Mouse (Mus musculus): ENCODE data around the gene Ap2a2. TPM values are rescaled to one million over a fixed set of nuclear protein-coding genes. Genes with fewer than 3 reads are reported as not detected.
"Not testable (repeated sequence)": the region's sequence is repeated elsewhere in the genome, so short reads cannot be mapped to it uniquely, and the experiment has no call there.

The Ap2a2 gene
- polyA plus RNA-seq, 1 experiment from 2014 or later, result 33.8 TPM

- Histone ChIP-seq H3K9ac (replicated peaks) (peak overlapping the region; percentile 53), H3K27me3 (ENCODE audit: insufficient read depth, low read length) (no peaks in the 10 kb centered on the region), H3K4me3 (ENCODE audit: low read depth, low read length) (no peak overlapping the region), H3K36me3 (replicated peaks; ENCODE audit: insufficient read depth, low read length) (peaks cover 20% of the 10 kb centered on the region), H3K4me1 (ENCODE audit: insufficient read depth) (peaks cover 31% of the 10 kb centered on the region), H3K4me2 (ENCODE audit: low read depth, low read length) (peak overlapping the region; percentile 59), H3K27ac (ENCODE audit: low read depth) (peak overlapping the region; percentile 91), H3K9me3 (ENCODE audit: low read length) (no peaks in the 10 kb centered on the region)
- TF ChIP-seq EP300 (IDR thresholded peaks at IDR 0.05; ENCODE audit: low read depth) (peak; percentile 90), CTCF (IDR thresholded peaks at IDR 0.05; ENCODE audit: low read depth) (no peak)
- DNase-seq (peak; percentile 64), ATAC-seq (peak; percentile 85)
- 46% methylated on average over 4 of the region's 4 CpGs for WGBS (ENCODE audit: insufficient replicate concordance)
Observed at GRCm38 (mm10) chr7:141585288-141585687, 23.3 kb downstream of the Ap2a2 start.

DNA sequence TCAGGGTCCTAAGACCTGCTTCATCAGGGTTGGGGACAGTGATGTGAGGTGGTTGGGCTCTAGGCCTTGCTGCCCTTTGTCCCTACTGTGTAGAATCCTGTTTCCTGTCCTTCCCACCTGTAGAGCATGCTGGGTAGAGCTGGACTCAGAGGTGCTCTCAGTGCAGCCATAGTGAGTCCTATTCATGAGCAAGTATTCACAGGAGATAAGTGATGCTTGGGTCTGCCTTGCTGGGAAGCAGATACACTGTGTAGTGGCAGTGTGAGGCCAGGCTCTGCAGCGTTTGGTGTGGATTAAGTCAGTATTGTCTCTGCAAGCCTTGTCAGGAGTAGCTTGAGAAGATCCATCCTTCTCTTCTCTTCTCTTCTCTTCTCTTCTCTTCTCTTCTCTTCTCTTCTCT, 23.9 kb downstream of the Ap2a2 start:
- DNase-seq (no peak), ATAC-seq (peak; percentile 27)
- Histone ChIP-seq H3K4me2 (ENCODE audit: low read depth, low read length) (peak overlapping the region; percentile 59), H3K9ac (replicated peaks) (peak overlapping the region; percentile 53), H3K27me3 (ENCODE audit: insufficient read depth, low read length) (no peaks in the 10 kb centered on the region), H3K4me1 (ENCODE audit: insufficient read depth) (peaks cover 31% of the 10 kb centered on the region), H3K36me3 (replicated peaks; ENCODE audit: insufficient read depth, low read length) (peaks cover 26% of the 10 kb centered on the region), H3K27ac (ENCODE audit: low read depth) (peak overlapping the region; percentile 91), H3K9me3 (ENCODE audit: low read length) (no peaks in the 10 kb centered on the region), H3K4me3 (ENCODE audit: low read depth, low read length) (no peak overlapping the region; the same call in 1 of the 2 replicates)
- TF ChIP-seq CTCF (IDR thresholded peaks at IDR 0.05; ENCODE audit: low read depth), result no peak
- no peak for TF ChIP-seq EP300 (IDR thresholded peaks at IDR 0.05; ENCODE audit: low read depth)
- 68% methylated on average over 1 of the region's 1 CpGs for whole genome bisulfite sequencing (ENCODE audit: insufficient replicate concordance)

DNA sequence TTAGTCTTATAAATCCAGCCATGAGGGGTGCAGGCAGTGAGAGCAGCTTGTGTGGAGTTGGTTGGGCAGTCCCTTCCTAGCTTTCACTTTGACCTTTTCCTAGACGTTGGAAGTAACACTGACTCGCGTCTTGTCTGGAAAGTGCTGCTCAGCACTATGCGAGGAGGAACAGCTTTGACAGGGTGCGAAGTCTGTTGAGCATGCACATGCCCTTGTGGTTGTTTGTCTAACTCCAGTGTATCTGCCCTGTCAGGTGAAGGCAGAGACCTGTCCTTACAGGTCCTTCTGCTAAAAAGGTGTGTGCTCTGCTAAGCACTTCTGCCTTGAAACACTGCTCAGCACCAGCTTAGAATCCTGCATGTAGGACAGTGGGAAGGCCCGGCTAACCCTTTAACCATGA, 26.9 kb downstream of the Ap2a2 start:
- ATAC-seq (no peak), DNase-seq (no peak)
- Histone ChIP-seq H3K4me1 (ENCODE audit: insufficient read depth) (peaks cover 22% of the 10 kb centered on the region), H3K36me3 (replicated peaks; ENCODE audit: insufficient read depth, low read length) (peaks cover 33% of the 10 kb centered on the region), H3K9ac (replicated peaks) (no peak overlapping the region), H3K4me2 (ENCODE audit: low read depth, low read length) (no peak overlapping the region), H3K27me3 (ENCODE audit: insufficient read depth, low read length) (no peaks in the 10 kb centered on the region), H3K4me3 (ENCODE audit: low read depth, low read length) (no peak overlapping the region), H3K27ac (ENCODE audit: low read depth) (no peak overlapping the region), H3K9me3 (ENCODE audit: low read length) (no peaks in the 10 kb centered on the region)
- TF ChIP-seq CTCF (IDR thresholded peaks at IDR 0.05; ENCODE audit: low read depth) (no peak), EP300 (IDR thresholded peaks at IDR 0.05; ENCODE audit: low read depth) (no peak)
- WGBS (ENCODE audit: insufficient replicate concordance), result 72% methylated on average over 6 of the region's 6 CpGs

DNA sequence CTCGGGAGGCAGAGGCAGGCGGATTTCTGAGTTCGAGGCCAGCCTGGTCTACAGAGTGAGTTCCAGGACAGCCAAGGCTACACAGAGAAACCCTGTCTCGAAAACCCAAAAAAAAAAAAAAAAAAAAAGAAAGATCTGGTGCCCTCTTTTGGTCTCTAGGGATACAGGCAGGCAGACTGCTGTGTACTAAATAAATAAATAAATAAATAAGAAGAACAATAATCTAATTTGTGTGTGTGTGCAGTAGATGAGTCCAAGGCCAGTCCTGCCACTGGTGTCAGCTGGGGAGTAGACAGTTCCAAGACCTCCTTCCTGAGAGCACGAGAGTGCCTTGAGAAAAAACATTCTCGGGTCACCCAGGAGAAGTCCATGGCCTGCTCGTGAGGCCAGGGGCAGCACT, 28.3 kb downstream of the Ap2a2 start:
- Histone ChIP-seq H3K4me1 (ENCODE audit: insufficient read depth) (peaks cover 12% of the 10 kb centered on the region), H3K36me3 (replicated peaks; ENCODE audit: insufficient read depth, low read length) (peaks cover 37% of the 10 kb centered on the region)
- not testable (repeated sequence) for ATAC-seq; H3K4me2 ChIP-seq (ENCODE audit: low read depth, low read length); H3K9ac ChIP-seq (replicated peaks); H3K9me3 ChIP-seq (ENCODE audit: low read length); DNase-seq; H3K27me3 ChIP-seq (ENCODE audit: insufficient read depth, low read length); H3K4me3 ChIP-seq (ENCODE audit: low read depth, low read length); H3K27ac ChIP-seq (ENCODE audit: low read depth)
- 90% methylated on average over 6 of the region's 7 CpGs for WGBS (ENCODE audit: insufficient replicate concordance)

DNA sequence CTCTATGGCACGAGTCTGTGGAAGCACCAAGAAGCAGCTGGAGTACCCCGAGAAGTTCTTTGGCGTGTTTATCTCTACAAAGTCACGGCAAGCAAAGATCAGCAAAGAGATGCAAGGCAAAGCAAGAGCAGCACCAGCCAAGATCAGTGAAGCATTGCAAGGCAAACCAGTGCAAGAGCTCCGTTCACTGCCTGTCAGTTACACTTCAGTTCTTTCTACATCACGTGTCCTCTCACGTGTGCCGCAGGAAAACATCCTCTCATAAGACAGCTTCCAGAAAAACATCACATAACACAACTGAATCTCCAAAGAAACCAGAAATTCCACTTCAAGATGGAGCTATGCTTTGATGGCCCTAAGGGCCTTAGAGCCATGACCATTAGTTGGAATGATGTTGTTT, 29.0 kb downstream of the Ap2a2 start:
- TF ChIP-seq EP300 (IDR thresholded peaks at IDR 0.05; ENCODE audit: low read depth) (no peak), CTCF (IDR thresholded peaks at IDR 0.05; ENCODE audit: low read depth) (no peak)
- H3K27ac ChIP-seq (ENCODE audit: low read depth), result no peak overlapping the region

GRCm38 (mm10) chr7:141592096-141592495, 30.1 kb downstream of the Ap2a2 start:
- 0 out of 2 replicates have a peak overlapping the region, but pooled peaks have one; percentile 1 for H3K27ac ChIP-seq (ENCODE audit: low read depth)
- ATAC-seq (no peak), DNase-seq (no peak)
- H3K4me1 ChIP-seq (ENCODE audit: insufficient read depth), result peaks cover under 1% of the 10 kb centered on the region
- H3K4me2 ChIP-seq (ENCODE audit: low read depth, low read length), result no peak overlapping the region
- TF ChIP-seq EP300 (IDR thresholded peaks at IDR 0.05; ENCODE audit: low read depth) (no peak), CTCF (IDR thresholded peaks at IDR 0.05; ENCODE audit: low read depth) (no peak)
- no peak overlapping the region for H3K9ac ChIP-seq (replicated peaks)
- H3K9me3 ChIP-seq (ENCODE audit: low read length), result no peaks in the 10 kb centered on the region
- peaks cover 40% of the 10 kb centered on the region for H3K36me3 ChIP-seq (replicated peaks; ENCODE audit: insufficient read depth, low read length)
- no peak overlapping the region for H3K4me3 ChIP-seq (ENCODE audit: low read depth, low read length)
- 87% methylated on average over 1 of the region's 1 CpGs for WGBS (ENCODE audit: insufficient replicate concordance)
- no peaks in the 10 kb centered on the region for H3K27me3 ChIP-seq (ENCODE audit: insufficient read depth, low read length)

More for the DNA sequence above, 29.0 kb downstream of the Ap2a2 start:
- H3K9ac ChIP-seq (replicated peaks), result no peak overlapping the region
- DNase-seq (no peak), ATAC-seq (no peak)
- H3K4me3 ChIP-seq (ENCODE audit: low read depth, low read length), result no peak overlapping the region
- no peak overlapping the region for H3K4me2 ChIP-seq (ENCODE audit: low read depth, low read length)
- H3K36me3 ChIP-seq (replicated peaks; ENCODE audit: insufficient read depth, low read length), result peaks cover 37% of the 10 kb centered on the region
- no peaks in the 10 kb centered on the region for H3K27me3 ChIP-seq (ENCODE audit: insufficient read depth, low read length)
- WGBS (ENCODE audit: insufficient replicate concordance), result 90% methylated on average over 8 of the region's 8 CpGs
- H3K4me1 ChIP-seq (ENCODE audit: insufficient read depth), result peaks cover 5% of the 10 kb centered on the region
- no peaks in the 10 kb centered on the region for H3K9me3 ChIP-seq (ENCODE audit: low read length)

GRCm38 (mm10) chr7:141593056-141593455, 31.1 kb downstream of the Ap2a2 start:
- Histone ChIP-seq H3K4me1 (ENCODE audit: insufficient read depth) (no peaks in the 10 kb centered on the region; the same call in 1 of the 2 replicates), H3K27ac (ENCODE audit: low read depth) (no peak overlapping the region), H3K27me3 (ENCODE audit: insufficient read depth, low read length) (no peaks in the 10 kb centered on the region), H3K36me3 (replicated peaks; ENCODE audit: insufficient read depth, low read length) (peaks cover 45% of the 10 kb centered on the region), H3K9ac (replicated peaks) (no peak overlapping the region), H3K4me3 (ENCODE audit: low read depth, low read length) (no peak overlapping the region), H3K9me3 (ENCODE audit: low read length) (no peaks in the 10 kb centered on the region), H3K4me2 (ENCODE audit: low read depth, low read length) (no peak overlapping the region)
- no peak for TF ChIP-seq CTCF (IDR thresholded peaks at IDR 0.05; ENCODE audit: low read depth)
- ATAC-seq (no peak), DNase-seq (no peak)
- WGBS (ENCODE audit: insufficient replicate concordance), result 87% methylated on average over 6 of the region's 6 CpGs

All from liver, postnatal 0 days (tissue).